Mouse (Mus musculus): Measurements from ENCODE around the gene Dock9. TPM values are rescaled to one million over a fixed set of nuclear protein-coding genes. Genes with fewer than 3 reads are reported as not detected.

The Dock9 gene
- total and polyA plus RNA-seq, 2 experiments from 2014 or later = 4.1 to 20.5 TPM

GRCm38 (mm10) chr14:121688175-121688574 lies 109.5 kb downstream of the Dock9 start:
- WGBS = 78% methylated on average over 1 of the region's 1 CpGs
- DNase-seq (ENCODE audit: low spot score) = no peak
- TF ChIP-seq EP300 (IDR thresholded peaks at IDR 0.05; ENCODE audit: low read depth) = no peak
- TF ChIP-seq CTCF (IDR thresholded peaks at IDR 0.05; ENCODE audit: low read depth) = no peak
- Histone ChIP-seq H3K9me3 (replicated peaks; ENCODE audit: control insufficient read depth, low read length) (no peaks in the 10 kb centered on the region), H3K27ac (ENCODE audit: low read depth) (no peak overlapping the region), H3K4me1 (ENCODE audit: control insufficient read depth, insufficient read depth) (no peaks in the 10 kb centered on the region), H3K4me3 (ENCODE audit: low read depth, low read length) (no peak overlapping the region), H3K9ac (replicated peaks; ENCODE audit: low read depth, low read length) (no peak overlapping the region), H3K36me3 (replicated peaks; ENCODE audit: control insufficient read depth, insufficient read depth, low read length) (no peaks in the 10 kb centered on the region), H3K27me3 (ENCODE audit: control insufficient read depth, insufficient read depth, low read length) (no peaks in the 10 kb centered on the region), H3K4me2 (ENCODE audit: low read depth, low read length) (no peak overlapping the region)
- no peak for ATAC-seq (ENCODE audit: insufficient read depth, low read depth)

GRCm38 (mm10) chr14:121687274-121687673 lies 110.4 kb downstream of the Dock9 start:
- H3K27ac ChIP-seq (ENCODE audit: low read depth) = no peak overlapping the region
- DNase-seq (ENCODE audit: low spot score) (no peak), ATAC-seq (ENCODE audit: insufficient read depth, low read depth) (no peak)
- H3K4me3 ChIP-seq (ENCODE audit: low read depth, low read length) = no peak overlapping the region
- no peaks in the 10 kb centered on the region for H3K27me3 ChIP-seq (ENCODE audit: control insufficient read depth, insufficient read depth, low read length)
- no peaks in the 10 kb centered on the region for H3K36me3 ChIP-seq (replicated peaks; ENCODE audit: control insufficient read depth, insufficient read depth, low read length)
- TF ChIP-seq EP300 (IDR thresholded peaks at IDR 0.05; ENCODE audit: low read depth) (no peak), CTCF (IDR thresholded peaks at IDR 0.05; ENCODE audit: low read depth) (no peak)
- H3K9me3 ChIP-seq (replicated peaks; ENCODE audit: control insufficient read depth, low read length) = no peaks in the 10 kb centered on the region
- no peak overlapping the region for H3K4me2 ChIP-seq (ENCODE audit: low read depth, low read length)
- no peaks in the 10 kb centered on the region for H3K4me1 ChIP-seq (ENCODE audit: control insufficient read depth, insufficient read depth)
- H3K9ac ChIP-seq (replicated peaks; ENCODE audit: low read depth, low read length) = no peak overlapping the region
- 63% methylated on average over 7 of the region's 7 CpGs for WGBS

GRCm38 (mm10) chr14:121678913-121679312 lies 118.7 kb downstream of the Dock9 start:
- TF ChIP-seq CTCF (IDR thresholded peaks at IDR 0.05; ENCODE audit: low read depth) (no peak), EP300 (IDR thresholded peaks at IDR 0.05; ENCODE audit: low read depth) (no peak)
- Histone ChIP-seq H3K4me1 (ENCODE audit: control insufficient read depth, insufficient read depth) (no peaks in the 10 kb centered on the region), H3K27me3 (ENCODE audit: control insufficient read depth, insufficient read depth, low read length) (no peaks in the 10 kb centered on the region), H3K36me3 (replicated peaks; ENCODE audit: control insufficient read depth, insufficient read depth, low read length) (no peaks in the 10 kb centered on the region), H3K4me2 (ENCODE audit: low read depth, low read length) (no peak overlapping the region), H3K9me3 (replicated peaks; ENCODE audit: control insufficient read depth, low read length) (no peaks in the 10 kb centered on the region), H3K27ac (ENCODE audit: low read depth) (no peak overlapping the region), H3K9ac (replicated peaks; ENCODE audit: low read depth, low read length) (no peak overlapping the region), H3K4me3 (ENCODE audit: low read depth, low read length) (no peak overlapping the region)
- 72% methylated on average over 5 of the region's 5 CpGs for WGBS
- DNase-seq (ENCODE audit: low spot score) (no peak), ATAC-seq (ENCODE audit: insufficient read depth, low read depth) (no peak)

- DNase-seq (ENCODE audit: low spot score) (no peak), ATAC-seq (ENCODE audit: insufficient read depth, low read depth) (peak; percentile 25; the same call in 1 of the 2 replicates)
- TF ChIP-seq EP300 (IDR thresholded peaks at IDR 0.05; ENCODE audit: low read depth) (peak; percentile 59; the same call in 1 of the 2 replicates), CTCF (IDR thresholded peaks at IDR 0.05; ENCODE audit: low read depth) (no peak)
- Histone ChIP-seq H3K27ac (ENCODE audit: low read depth) (peak overlapping the region; percentile 28; the same call in 1 of the 2 replicates), H3K9ac (replicated peaks; ENCODE audit: low read depth, low read length) (no peak overlapping the region), H3K4me1 (ENCODE audit: control insufficient read depth, insufficient read depth) (no peaks in the 10 kb centered on the region), H3K4me3 (ENCODE audit: low read depth, low read length) (no peak overlapping the region), H3K27me3 (ENCODE audit: control insufficient read depth, insufficient read depth, low read length) (no peaks in the 10 kb centered on the region), H3K9me3 (replicated peaks; ENCODE audit: control insufficient read depth, low read length) (no peaks in the 10 kb centered on the region), H3K36me3 (replicated peaks; ENCODE audit: control insufficient read depth, insufficient read depth, low read length) (no peaks in the 10 kb centered on the region), H3K4me2 (ENCODE audit: low read depth, low read length) (no peak overlapping the region)
- WGBS = 56% methylated on average over 10 of the region's 10 CpGs
These were observed 119.2 kb downstream of the Dock9 start for GRCm38 (mm10) chr14:121678445-121678844.

GRCm38 (mm10) chr14:121676596-121677330 lies 120.9 kb downstream of the Dock9 start:
- TF ChIP-seq CTCF (IDR thresholded peaks at IDR 0.05; ENCODE audit: low read depth) (no peak), EP300 (IDR thresholded peaks at IDR 0.05; ENCODE audit: low read depth) (no peak)
- Histone ChIP-seq H3K4me1 (ENCODE audit: control insufficient read depth, insufficient read depth) (no peaks in the 10 kb centered on the region), H3K4me2 (ENCODE audit: low read depth, low read length) (no peak overlapping the region), H3K9ac (replicated peaks; ENCODE audit: low read depth, low read length) (no peak overlapping the region), H3K4me3 (ENCODE audit: low read depth, low read length) (no peak overlapping the region), H3K27ac (ENCODE audit: low read depth) (peak overlapping the region; percentile 27), H3K36me3 (replicated peaks; ENCODE audit: control insufficient read depth, insufficient read depth, low read length) (no peaks in the 10 kb centered on the region), H3K9me3 (replicated peaks; ENCODE audit: control insufficient read depth, low read length) (no peaks in the 10 kb centered on the region), H3K27me3 (ENCODE audit: control insufficient read depth, insufficient read depth, low read length) (no peaks in the 10 kb centered on the region)
- DNase-seq (ENCODE audit: low spot score) = no peak
- 82% methylated on average over 11 of the region's 11 CpGs for WGBS
- ATAC-seq (ENCODE audit: insufficient read depth, low read depth) = no peak

All from heart, postnatal 0 days (tissue).